Mouse (Mus musculus) brain, adult 10 weeks (tissue): ENCODE data around the gene Rps12-ps3. TPM values are rescaled to one million over a fixed set of nuclear protein-coding genes. Genes with fewer than 3 reads are reported as not detected.

Experiments
- polyA plus RNA-seq: library from polyadenylated mRNA; stranded (reverse); fragments of 350-450 nt; fragmentation: Illumina TruSeq; extraction: RNeasy Lipid Tissue Mini Kit (QIAGEN cat#74804); gene quantifications from one replicate; pipeline ENCODE4 v1.2.3, GENCODE M21; 2015; ENCODE audit warnings: low read depth, low replicate concordance

Gene Rps12-ps3
- 24.7 TPM for polyA plus RNA-seq

DNA sequence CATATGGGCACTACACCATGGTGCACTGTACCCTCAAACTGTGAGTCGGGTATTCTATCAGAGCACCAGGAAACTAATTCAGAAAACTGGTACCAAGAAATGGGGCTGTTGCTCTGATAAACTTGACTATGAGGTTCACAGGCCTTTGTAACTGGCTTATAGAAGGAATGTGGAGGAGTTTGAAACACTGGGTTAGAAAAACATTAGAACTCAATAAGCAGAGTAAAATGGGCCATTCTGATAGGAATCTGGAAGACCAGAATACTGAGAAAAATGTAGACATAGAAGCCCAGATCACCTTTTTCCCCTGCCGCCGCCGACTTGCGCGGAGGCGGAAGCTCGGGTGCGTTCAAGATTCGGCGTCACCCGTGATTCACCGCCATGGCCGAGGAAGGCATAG, at the start of gene Rps12-ps3:
Gene Rps12-ps3, plus strand, starts transcription at position 301 of the 400 bp plus-strand sequence.

DNA sequence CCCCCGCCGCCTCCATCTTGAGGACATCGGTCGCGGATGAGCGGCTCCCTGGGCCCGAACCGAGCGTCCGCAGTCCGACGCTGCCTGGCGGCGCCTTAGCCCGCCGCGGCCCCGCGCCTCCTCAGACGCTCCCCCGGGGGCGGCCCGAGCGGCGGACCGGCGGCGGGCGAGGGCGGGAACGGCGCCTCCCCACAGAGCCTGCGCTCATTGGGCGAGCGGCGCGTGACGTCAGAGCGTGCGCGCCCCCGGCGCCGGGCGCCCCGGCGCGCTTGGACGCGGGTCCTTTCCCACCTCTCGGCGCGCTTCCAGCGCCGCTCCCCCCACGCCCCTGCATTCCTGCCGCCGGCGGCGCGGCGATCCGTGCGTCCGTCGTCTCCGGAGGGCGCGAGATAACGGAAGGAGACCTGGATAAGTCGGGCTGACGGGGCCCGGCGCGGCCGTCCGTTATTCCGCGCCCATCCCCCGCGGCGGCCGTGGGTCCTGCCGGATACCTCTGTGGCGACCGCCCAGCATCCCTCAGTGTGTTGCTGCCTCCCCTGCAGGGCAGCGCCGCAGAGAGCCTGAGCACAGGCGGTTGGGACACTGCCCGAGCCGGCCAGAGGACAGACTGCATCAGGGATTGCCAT, 23.7 kb downstream of the Rps12-ps3 start, which contains the start of gene Pdzd8:
Gene Pdzd8, minus strand, starts transcription at position 123 of the 626 bp plus-strand sequence.

Other genes starting within 250 kb of the Rps12-ps3 start
- 27.0 TPM for gene Shtn1, start 246.2 kb upstream of the Rps12-ps3 start, polyA plus RNA-seq
- gene Vax1, start 152.2 kb upstream of the Rps12-ps3 start, polyA plus RNA-seq = 0.62 TPM
- not detected for gene Kcnk18, start 103.1 kb upstream of the Rps12-ps3 start, polyA plus RNA-seq
- 8.1 TPM for gene Slc18a2, start 61.4 kb upstream of the Rps12-ps3 start, polyA plus RNA-seq
- 34.3 TPM for gene Pdzd8, start 23.5 kb downstream of the Rps12-ps3 start, polyA plus RNA-seq
- 11.7 TPM for gene Emx2, start 136.1 kb downstream of the Rps12-ps3 start, polyA plus RNA-seq